Mouse (Mus musculus): ENCODE measurements at regions not wholly inside any gene's neighbourhood (a gene's known extent, or its start where the extent isn't known, plus 50 kb on each side); places are given as distances from the start of the nearest gene placed in this dataset.

DNA sequence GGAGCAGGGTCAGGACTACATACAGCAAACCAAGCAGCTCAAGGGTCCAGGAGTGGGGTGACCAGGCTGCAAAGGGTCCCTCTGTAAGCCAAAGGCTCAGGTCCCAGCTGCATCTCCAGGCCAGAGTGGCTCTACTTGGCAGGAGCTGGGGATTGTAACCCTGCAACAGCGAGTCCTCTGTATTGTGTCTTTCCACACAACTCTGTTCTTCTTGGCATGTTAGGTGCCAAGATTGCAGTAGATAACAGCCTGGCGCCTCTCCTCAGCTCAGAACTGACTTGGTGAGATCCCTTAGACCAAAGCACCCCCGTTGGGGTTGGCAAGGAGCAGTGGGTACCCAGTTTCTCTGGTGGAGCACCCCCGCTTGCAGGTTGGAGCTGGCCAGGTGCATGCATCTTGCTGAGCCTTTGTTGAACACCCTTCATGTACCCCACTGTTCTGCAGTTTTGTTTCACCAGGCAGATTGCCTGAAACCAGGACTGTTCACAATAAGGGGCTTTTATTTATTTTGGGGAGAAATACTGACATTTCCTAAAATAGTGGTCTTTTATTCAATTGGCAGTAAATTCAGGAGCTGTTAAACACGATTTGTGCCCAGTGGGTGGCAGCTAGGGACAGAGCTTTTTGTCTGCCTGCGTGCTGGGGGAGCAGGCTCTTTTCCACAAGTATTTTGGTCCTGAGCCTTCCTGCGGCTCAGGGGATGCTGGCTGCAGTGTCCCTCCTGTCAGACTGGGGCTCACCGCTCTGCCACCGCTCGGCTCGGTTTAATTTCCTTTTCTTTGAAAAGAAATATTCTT is 385.3 kb upstream of the Kcnab2 start:
- 67% methylated on average over 11 of the region's 11 CpGs for WGBS

DNA sequence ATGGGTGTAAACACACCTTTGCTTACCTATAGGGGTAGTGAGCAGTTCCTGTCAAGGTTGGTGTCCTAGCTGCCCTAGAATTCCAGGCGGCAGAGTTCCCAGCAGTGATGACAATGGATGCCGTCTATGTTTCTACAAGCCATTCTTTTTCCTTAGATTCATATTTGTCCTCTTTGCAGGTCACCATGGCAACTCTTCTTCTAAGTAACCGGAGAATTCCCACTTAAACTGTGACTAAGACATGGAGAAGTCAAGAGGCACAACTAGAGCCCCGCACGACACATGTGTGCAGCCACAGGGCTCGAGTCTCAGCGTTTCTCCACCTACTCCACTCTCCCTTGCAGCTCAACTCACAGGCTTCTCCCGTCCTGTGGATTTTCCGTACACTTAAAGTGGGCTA is 381.5 kb upstream of the Kcnab2 start:
- WGBS: 73% methylated on average over 9 of the region's 9 CpGs
- no peaks in the 10 kb centered on the region for H3K4me1 ChIP-seq (ENCODE audit: control insufficient read depth, insufficient read depth, insufficient read length, low read length)
- H3K27me3 ChIP-seq (ENCODE audit: control insufficient read depth, insufficient read depth, low read length): no peaks in the 10 kb centered on the region
- H3K4me3 ChIP-seq (ENCODE audit: low read depth, low read length): no peak overlapping the region
- no peak overlapping the region for H3K27ac ChIP-seq (ENCODE audit: insufficient read depth, low read depth, low read length)
- no peak for TF ChIP-seq POLR2A (IDR thresholded peaks at IDR 0.05; ENCODE audit: low read depth, low read length)
- H3K36me3 ChIP-seq (ENCODE audit: control insufficient read depth, insufficient read depth, low read length): no peaks in the 10 kb centered on the region

More for the DNA sequence above, 385.3 kb upstream of the Kcnab2 start:
- no peaks in the 10 kb centered on the region for H3K27me3 ChIP-seq (ENCODE audit: control insufficient read depth, insufficient read depth, low read length)
- no peaks in the 10 kb centered on the region for H3K36me3 ChIP-seq (ENCODE audit: control insufficient read depth, insufficient read depth, low read length)
- H3K27ac ChIP-seq (ENCODE audit: insufficient read depth, low read depth, low read length): no peak overlapping the region
- H3K4me3 ChIP-seq (ENCODE audit: low read depth, low read length): no peak overlapping the region
- no peaks in the 10 kb centered on the region for H3K4me1 ChIP-seq (ENCODE audit: control insufficient read depth, insufficient read depth, insufficient read length, low read length)
- TF ChIP-seq CTCF (IDR thresholded peaks at IDR 0.05; ENCODE audit: extremely low read depth, insufficient read length, insufficient replicate concordance, low read depth, low read length): no peak
- no peak for TF ChIP-seq POLR2A (IDR thresholded peaks at IDR 0.05; ENCODE audit: low read depth, low read length)

DNA sequence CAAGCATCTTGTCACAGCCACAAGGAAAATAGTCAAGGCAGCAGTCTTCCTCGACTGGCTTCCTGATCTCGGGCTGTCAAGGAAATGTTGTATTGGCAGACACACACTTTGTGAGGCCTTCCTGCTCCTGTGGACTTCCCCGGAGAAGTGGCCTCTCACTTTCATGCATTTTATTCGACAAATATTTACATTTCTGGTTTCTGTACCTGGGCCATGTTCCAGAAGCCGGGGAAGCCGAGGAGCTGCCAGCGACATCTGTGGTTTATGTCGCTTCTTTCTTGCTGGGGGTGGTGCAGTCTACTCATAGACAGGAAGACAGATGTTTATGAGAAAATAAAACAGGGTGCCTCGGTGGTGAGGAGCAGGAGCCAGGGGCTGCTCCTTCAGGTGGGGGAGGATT is 372.5 kb upstream of the Kcnab2 start:
- TF ChIP-seq POLR2A (IDR thresholded peaks at IDR 0.05; ENCODE audit: low read depth, low read length) (no peak), CTCF (IDR thresholded peaks at IDR 0.05; ENCODE audit: extremely low read depth, insufficient read length, insufficient replicate concordance, low read depth, low read length) (no peak)
- no peaks in the 10 kb centered on the region for H3K4me1 ChIP-seq (ENCODE audit: control insufficient read depth, insufficient read depth, insufficient read length, low read length)
- no peak overlapping the region for H3K27ac ChIP-seq (ENCODE audit: insufficient read depth, low read depth, low read length)
- 47% methylated on average over 9 of the region's 9 CpGs for WGBS
- H3K36me3 ChIP-seq (ENCODE audit: control insufficient read depth, insufficient read depth, low read length): no peaks in the 10 kb centered on the region
- no peaks in the 10 kb centered on the region for H3K27me3 ChIP-seq (ENCODE audit: control insufficient read depth, insufficient read depth, low read length)
- H3K4me3 ChIP-seq (ENCODE audit: low read depth, low read length): no peak overlapping the region

DNA sequence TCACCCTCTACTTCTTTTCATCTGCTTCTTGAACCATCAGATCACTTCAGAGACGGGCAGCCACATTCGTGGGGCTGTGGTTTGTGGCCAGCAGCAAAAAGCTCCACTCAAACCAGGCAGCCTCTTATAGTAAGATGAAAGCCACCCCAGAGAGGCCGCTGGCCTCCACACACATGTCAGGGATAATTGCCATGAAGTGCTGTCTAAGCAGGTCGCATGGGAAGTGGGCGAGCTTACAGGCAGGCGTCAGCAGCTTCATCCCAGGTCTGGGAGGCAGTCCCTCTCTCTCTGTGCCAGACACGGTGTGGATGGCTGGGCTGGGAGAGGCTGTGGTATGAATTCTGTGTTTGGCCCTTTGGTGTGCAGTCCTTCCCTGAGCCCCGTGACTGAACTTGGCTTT is 358.4 kb upstream of the Kcnab2 start:
- WGBS: 76% methylated on average over 8 of the region's 8 CpGs
- TF ChIP-seq CTCF (IDR thresholded peaks at IDR 0.05; ENCODE audit: extremely low read depth, insufficient read length, insufficient replicate concordance, low read depth, low read length): no peak
- no peak for TF ChIP-seq POLR2A (IDR thresholded peaks at IDR 0.05; ENCODE audit: low read depth, low read length)
- Histone ChIP-seq H3K4me1 (ENCODE audit: control insufficient read depth, insufficient read depth, insufficient read length, low read length) (no peaks in the 10 kb centered on the region), H3K27ac (ENCODE audit: insufficient read depth, low read depth, low read length) (no peak overlapping the region), H3K36me3 (ENCODE audit: control insufficient read depth, insufficient read depth, low read length) (no peaks in the 10 kb centered on the region), H3K4me3 (ENCODE audit: low read depth, low read length) (no peak overlapping the region), H3K27me3 (ENCODE audit: control insufficient read depth, insufficient read depth, low read length) (no peaks in the 10 kb centered on the region)

DNA sequence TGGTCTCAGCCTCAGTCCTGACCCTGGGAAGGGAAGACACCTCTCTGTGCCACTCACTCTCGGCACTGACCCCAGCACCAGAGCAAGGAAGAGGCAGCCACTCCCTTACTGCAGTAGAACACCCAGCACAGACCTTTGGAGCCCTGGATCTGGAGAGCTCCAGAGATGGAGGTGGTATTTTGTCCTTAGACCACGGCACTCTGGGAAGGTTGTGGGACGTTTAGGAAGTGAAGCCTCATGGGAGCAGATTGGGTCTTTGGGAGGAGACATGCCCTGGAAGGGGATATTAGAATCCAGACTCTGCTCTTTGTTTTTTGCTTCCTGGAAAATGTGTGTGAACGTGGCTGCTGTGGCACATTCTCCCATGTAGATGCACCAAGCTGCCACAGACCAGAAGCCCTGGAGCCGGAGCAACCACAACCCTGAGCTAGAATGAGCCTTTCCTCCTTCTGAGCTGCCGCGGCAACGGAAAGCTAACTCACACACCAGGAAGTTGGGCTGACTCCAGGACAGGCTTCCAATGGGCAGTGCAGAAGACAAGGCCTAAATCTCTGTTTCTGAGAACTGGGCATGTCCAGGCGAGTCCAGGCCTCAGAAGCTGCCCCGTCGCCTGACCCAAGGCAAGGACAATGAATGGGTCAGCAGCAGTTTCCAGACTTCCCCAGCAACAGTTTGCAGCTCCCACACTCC is 356.9 kb upstream of the Kcnab2 start:
- 70% methylated on average over 11 of the region's 11 CpGs for WGBS

DNA sequence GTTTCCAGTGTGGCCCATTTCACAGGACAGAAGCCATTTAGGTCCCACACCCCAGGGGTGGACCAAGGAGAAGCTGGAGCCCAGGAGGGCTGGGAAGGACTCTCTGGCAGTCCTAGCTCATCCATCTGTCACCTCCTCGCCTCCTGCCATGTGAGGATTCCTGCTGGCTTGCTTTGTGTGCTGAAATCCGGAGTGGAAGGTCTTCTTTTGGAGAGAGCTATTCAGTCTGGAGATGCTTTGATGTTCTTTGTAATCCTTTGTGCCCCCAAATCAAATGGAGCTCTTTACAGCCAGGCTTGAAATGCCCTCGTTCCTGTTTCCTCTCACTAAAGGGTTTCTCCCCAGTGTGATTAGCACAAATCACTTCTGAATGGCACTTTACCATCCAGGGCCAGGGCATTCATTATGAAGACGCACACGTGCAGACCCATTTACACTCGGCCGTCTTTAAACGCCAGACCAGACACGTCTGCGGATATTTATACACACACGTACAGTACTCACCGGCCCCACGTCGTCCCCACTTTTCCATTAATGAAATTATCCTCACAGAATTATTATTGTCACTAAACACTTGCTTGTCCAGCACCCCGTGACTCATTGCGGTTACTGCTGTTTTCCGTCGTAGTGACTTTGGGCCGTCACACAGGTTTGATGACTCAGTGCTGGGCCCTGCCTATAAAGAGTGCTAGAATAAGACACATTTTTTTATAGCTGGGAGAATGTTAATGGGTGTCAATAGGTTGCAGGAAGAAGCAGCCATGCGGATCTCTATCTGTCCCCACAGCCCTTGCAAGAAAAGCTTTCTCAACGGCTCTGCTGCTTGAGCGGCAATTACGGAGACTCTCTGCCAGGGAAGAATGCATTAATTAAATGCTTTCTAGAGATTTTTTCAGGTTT is 356.0 kb upstream of the Kcnab2 start:
- TF ChIP-seq POLR2A (IDR thresholded peaks at IDR 0.05; ENCODE audit: low read depth, low read length): no peak
- no peak for TF ChIP-seq CTCF (IDR thresholded peaks at IDR 0.05; ENCODE audit: extremely low read depth, insufficient read length, insufficient replicate concordance, low read depth, low read length)
- whole genome bisulfite sequencing: 67% methylated on average over 23 of the region's 23 CpGs
- no peaks in the 10 kb centered on the region for H3K4me1 ChIP-seq (ENCODE audit: control insufficient read depth, insufficient read depth, insufficient read length, low read length)
- H3K27ac ChIP-seq (ENCODE audit: insufficient read depth, low read depth, low read length): no peak overlapping the region
- H3K27me3 ChIP-seq (ENCODE audit: control insufficient read depth, insufficient read depth, low read length): no peaks in the 10 kb centered on the region
- H3K36me3 ChIP-seq (ENCODE audit: control insufficient read depth, insufficient read depth, low read length): no peaks in the 10 kb centered on the region
- no peak overlapping the region for H3K4me3 ChIP-seq (ENCODE audit: low read depth, low read length)

More for the DNA sequence above, 356.9 kb upstream of the Kcnab2 start:
- no peak overlapping the region for H3K27ac ChIP-seq (ENCODE audit: insufficient read depth, low read depth, low read length)
- H3K27me3 ChIP-seq (ENCODE audit: control insufficient read depth, insufficient read depth, low read length): no peaks in the 10 kb centered on the region
- TF ChIP-seq CTCF (IDR thresholded peaks at IDR 0.05; ENCODE audit: extremely low read depth, insufficient read length, insufficient replicate concordance, low read depth, low read length) (no peak), POLR2A (IDR thresholded peaks at IDR 0.05; ENCODE audit: low read depth, low read length) (no peak)
- H3K4me1 ChIP-seq (ENCODE audit: control insufficient read depth, insufficient read depth, insufficient read length, low read length): no peaks in the 10 kb centered on the region
- no peaks in the 10 kb centered on the region for H3K36me3 ChIP-seq (ENCODE audit: control insufficient read depth, insufficient read depth, low read length)
- H3K4me3 ChIP-seq (ENCODE audit: low read depth, low read length): no peak overlapping the region
